Mouse (Mus musculus) ES-E14 (cell line): Measurements from ENCODE around the gene Arhgap10.

Experiments
- CHD2 ChIP-seq: IDR thresholded peaks from 2 replicates; pipeline ENCODE4 v1.6.1; 2014; ENCODE audit warnings: mild to moderate bottlenecking, low read depth, low read length, inconsistent platforms
- HCFC1 ChIP-seq: IDR thresholded peaks from 2 replicates; pipeline ENCODE4 v1.6.1; 2012; ENCODE audit warnings: low read length, inconsistent platforms, borderline replicate concordance; ENCODE audit not compliant: insufficient read depth
- ZNF384 ChIP-seq: IDR thresholded peaks from 2 replicates; pipeline ENCODE4 v1.6.1; 2012; ENCODE audit warnings: low read depth, low read length, inconsistent platforms

- no peak for TF ChIP-seq CHD2
- TF ChIP-seq ZNF384, result no peak
- TF ChIP-seq HCFC1, result no peak
These were observed 187.4 kb downstream of the Arhgap10 start for GRCm38 (mm10) chr8:77330304-77330703.
